Mouse (Mus musculus) c-Kit-positive CD71-negative TER-119-negative erythroid progenitor cells, embryonic 14.5 days (primary cell): ENCODE results near the gene Glt8d2.
A peak's percentile ranks its signal among the peaks of the same experiment; 100 is the strongest.

Source experiments
- DNase-seq: peaks from one replicate; pipeline ENCODE4 v3.0.0-alpha.2; 2013; ENCODE audit warnings: low read depth

The Glt8d2 gene

GRCm38 (mm10) chr10:82690494-82690893 is at the start of gene Glt8d2:
TSS of gene Glt8d2 (minus strand) at chr10:82690650.
- DNase-seq: no peak

GRCm38 (mm10) chr10:82699296-82699941 is 9.0 kb upstream of the Glt8d2 start:
- peak; percentile 46 for DNase-seq

GRCm38 (mm10) chr10:82698712-82699261 is 8.3 kb upstream of the Glt8d2 start:
- DNase-seq: peak; percentile 59

GRCm38 (mm10) chr10:82697305-82697898 is 7.0 kb upstream of the Glt8d2 start:
- peak; percentile 60 for DNase-seq

GRCm38 (mm10) chr10:82696453-82697079 is 6.1 kb upstream of the Glt8d2 start:
- DNase-seq: peak; percentile 17

GRCm38 (mm10) chr10:82695956-82696355 is 5.5 kb upstream of the Glt8d2 start, which contains the start of gene Hcfc2:
TSS of gene Hcfc2 (plus strand) at chr10:82696160.
- no peak for DNase-seq

- no peak for DNase-seq
These were observed 704 bp downstream of the Glt8d2 start for GRCm38 (mm10) chr10:82689681-82690211.

GRCm38 (mm10) chr10:82685440-82685839 is 5.0 kb downstream of the Glt8d2 start:
- DNase-seq: no peak

- no peak for DNase-seq
These were observed 8.8 kb downstream of the Glt8d2 start for GRCm38 (mm10) chr10:82681639-82682038.

- DNase-seq: no peak
These were observed 9.7 kb downstream of the Glt8d2 start for GRCm38 (mm10) chr10:82680769-82681168.

- DNase-seq: no peak
These were observed 13.5 kb downstream of the Glt8d2 start for GRCm38 (mm10) chr10:82676949-82677348.

GRCm38 (mm10) chr10:82670205-82670604 is 20.2 kb downstream of the Glt8d2 start:
- DNase-seq: no peak

GRCm38 (mm10) chr10:82666436-82667234 is 23.8 kb downstream of the Glt8d2 start:
- peak; percentile 76 for DNase-seq

GRCm38 (mm10) chr10:82665951-82666350 is 24.5 kb downstream of the Glt8d2 start:
- DNase-seq: no peak

- no peak for DNase-seq
These were observed 27.2 kb downstream of the Glt8d2 start for GRCm38 (mm10) chr10:82663289-82663688.

GRCm38 (mm10) chr10:82662267-82662990 is 28.0 kb downstream of the Glt8d2 start:
- DNase-seq: no peak

GRCm38 (mm10) chr10:82661820-82662219 is 28.6 kb downstream of the Glt8d2 start:
- DNase-seq: no peak

GRCm38 (mm10) chr10:82654581-82654980 is 35.9 kb downstream of the Glt8d2 start:
- DNase-seq: no peak

- no peak for DNase-seq
These were observed 37.8 kb downstream of the Glt8d2 start for GRCm38 (mm10) chr10:82652625-82653024.

- DNase-seq: no peak
These were observed 39.2 kb downstream of the Glt8d2 start for GRCm38 (mm10) chr10:82651221-82651620.

- no peak for DNase-seq
These were observed 43.1 kb downstream of the Glt8d2 start for GRCm38 (mm10) chr10:82647205-82647811.
